Mouse (Mus musculus) myocyte (in vitro differentiated cells): ENCODE measurements around the gene Tdrd9. TPM values are rescaled to one million over a fixed set of nuclear protein-coding genes. Genes with fewer than 3 reads are reported as not detected.

Experiments used
- H3K27me3 ChIP-seq: one replicate; pipeline ENCODE4 v1.6.1; 2011; ENCODE audit not compliant: control insufficient read depth, insufficient read depth, insufficient read length
- H3K36me3 ChIP-seq: one replicate; pipeline ENCODE4 v1.6.1; 2011; ENCODE audit not compliant: control insufficient read depth, insufficient read depth
- H3K4me2 ChIP-seq: one replicate; pipeline ENCODE4 v1.6.1; 2011; ENCODE audit warnings: low read depth, control low read depth
- H3K4me3 ChIP-seq: one replicate; pipeline ENCODE4 v1.5.1; 2011; ENCODE audit warnings: mild to moderate bottlenecking, control low read depth, moderate library complexity
- H3K79me2 ChIP-seq: one replicate; pipeline ENCODE4 v1.6.1; 2011; ENCODE audit not compliant: control insufficient read depth, insufficient read depth
- H3ac ChIP-seq: one replicate; pipeline ENCODE4 v1.6.1; 2011; ENCODE audit not compliant: control insufficient read depth, insufficient read length
- CEBPB ChIP-seq: IDR thresholded peaks from 2 replicates; pipeline ENCODE4 v1.6.1; 2011; ENCODE audit warnings: mild to moderate bottlenecking, moderate library complexity; ENCODE audit not compliant: poor library complexity, insufficient read depth, severe bottlenecking
- E2F4 ChIP-seq: IDR thresholded peaks from one replicate; pipeline ENCODE4 v1.6.1; 2011; ENCODE audit warnings: mild to moderate bottlenecking, control low read depth, moderate library complexity; ENCODE audit not compliant: insufficient read depth
- MAX ChIP-seq: IDR thresholded peaks from one replicate; pipeline ENCODE4 v1.6.1; 2011; ENCODE audit warnings: low read depth, mild to moderate bottlenecking, control low read depth
- MYOD1 ChIP-seq, 3 experiments: IDR thresholded peaks; one replicate each; pipeline ENCODE4 v1.6.1; 2011; ENCODE audit warnings: control low read depth in 2 of 3, low read depth in 2 of 3, mild to moderate bottlenecking in 2 of 3, moderate library complexity in 1 of 3; ENCODE audit not compliant: insufficient read length in 2 of 3, control insufficient read depth in 1 of 3
- MYOG ChIP-seq, 3 experiments: IDR thresholded peaks; one replicate each; pipeline ENCODE4 v1.6.1; 2011; ENCODE audit warnings: control low read depth in 2 of 3, low read depth in 2 of 3, mild to moderate bottlenecking in 2 of 3; ENCODE audit not compliant: insufficient read length in 2 of 3, control insufficient read depth in 1 of 3, insufficient read depth in 1 of 3
- POLR2A ChIP-seq: IDR thresholded peaks from one replicate; pipeline ENCODE4 v1.6.1; 2011; ENCODE audit warnings: low read depth, mild to moderate bottlenecking, control low read depth, moderate library complexity; ENCODE audit not compliant: insufficient read length
- POLR2AphosphoS2 ChIP-seq: IDR thresholded peaks from one replicate; pipeline ENCODE4 v1.6.1; 2011; ENCODE audit warnings: low read depth, control low read depth; ENCODE audit not compliant: insufficient read length
- REST ChIP-seq: IDR thresholded peaks from one replicate; pipeline ENCODE4 v1.6.1; 2011; ENCODE audit warnings: mild to moderate bottlenecking, control low read depth, moderate library complexity; ENCODE audit not compliant: insufficient read depth, insufficient read length
- SRF ChIP-seq: IDR thresholded peaks from one replicate; pipeline ENCODE4 v1.6.1; 2011; ENCODE audit warnings: low read depth; ENCODE audit not compliant: control insufficient read depth, insufficient read length
- TCF12 ChIP-seq: IDR thresholded peaks from one replicate; pipeline ENCODE4 v1.6.1; 2011; ENCODE audit warnings: mild to moderate bottlenecking, control low read depth; ENCODE audit not compliant: poor library complexity, insufficient read depth, severe bottlenecking
- TCF3 ChIP-seq: IDR thresholded peaks from one replicate; pipeline ENCODE4 v1.6.1; 2011; ENCODE audit warnings: low read depth, control low read depth; ENCODE audit not compliant: insufficient read length
- USF1 ChIP-seq: IDR thresholded peaks from one replicate; pipeline ENCODE4 v1.6.1; 2011; ENCODE audit warnings: low read depth, mild to moderate bottlenecking, control low read depth, moderate library complexity
- polyA plus RNA-seq: library from polyadenylated mRNA; unstranded; fragments of >200 nt; fragmentation: generic; extraction: Trizol; gene quantifications from one replicate; pipeline ENCODE4 v1.2.1, GENCODE M21; 2012; ENCODE audit warnings: missing spikeins

The Tdrd9 gene
- polyA plus RNA-seq, 1 experiment, result 1.7 TPM

GRCm38 (mm10) chr12:111981831-111982230, 10.5 kb downstream of the Tdrd9 start:
- no peaks in the 10 kb centered on the region for H3K27me3 ChIP-seq
- H3K36me3 ChIP-seq, result no peaks in the 10 kb centered on the region
- H3K4me3 ChIP-seq, result no peak overlapping the region
- TF ChIP-seq CEBPB (no peak), REST (no peak), POLR2A (no peak), SRF (no peak), MYOG (IDR thresholded peaks at IDR 0.05; ENCODE audit: control insufficient read depth in 1 of 3, insufficient read depth in 1 of 3, insufficient read length in 2 of 3, low read depth in 2 of 3) (no peak)
- no peaks in the 10 kb centered on the region for H3K79me2 ChIP-seq
- H3K4me2 ChIP-seq, result no peak overlapping the region
- H3ac ChIP-seq, result no peak overlapping the region

DNA sequence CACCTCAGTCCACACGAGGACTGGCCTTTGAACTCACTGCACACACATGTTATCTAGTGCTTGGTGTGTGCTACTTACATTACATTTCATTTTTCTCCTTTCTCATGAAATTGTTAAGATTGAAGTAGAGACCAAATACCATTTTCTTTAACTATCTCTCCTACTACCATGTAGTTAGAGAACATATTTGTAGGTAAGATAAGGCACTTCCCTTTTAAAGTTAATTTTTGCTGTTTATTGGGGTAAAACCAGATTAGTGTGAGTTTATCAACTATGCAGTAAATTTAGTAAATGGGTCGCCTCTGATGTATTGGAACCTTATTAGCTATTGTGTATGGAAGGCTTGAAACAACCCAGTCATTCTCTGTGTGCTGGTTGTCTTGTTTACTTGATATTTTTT, 11.8 kb downstream of the Tdrd9 start:
- H3K4me2 ChIP-seq, result no peak overlapping the region
- TF ChIP-seq TCF3 (no peak), SRF (no peak), POLR2A (no peak), E2F4 (no peak), MYOG (IDR thresholded peaks at IDR 0.05; ENCODE audit: control insufficient read depth in 1 of 3, insufficient read depth in 1 of 3, insufficient read length in 2 of 3, low read depth in 2 of 3) (no peak), MYOD1 (IDR thresholded peaks at IDR 0.05; ENCODE audit: control insufficient read depth in 1 of 3, insufficient read length in 2 of 3, low read depth in 2 of 3) (no peak), POLR2AphosphoS2 (no peak), REST (no peak), MAX (no peak), CEBPB (no peak), TCF12 (no peak), USF1 (no peak)
- no peaks in the 10 kb centered on the region for H3K27me3 ChIP-seq
- no peak overlapping the region for H3K4me3 ChIP-seq
- no peaks in the 10 kb centered on the region for H3K36me3 ChIP-seq
- no peak overlapping the region for H3ac ChIP-seq
- H3K79me2 ChIP-seq, result no peaks in the 10 kb centered on the region

GRCm38 (mm10) chr12:111986756-111987155, 15.4 kb downstream of the Tdrd9 start:
- H3K4me3 ChIP-seq, result no peak overlapping the region
- no peak overlapping the region for H3ac ChIP-seq
- no peaks in the 10 kb centered on the region for H3K36me3 ChIP-seq

GRCm38 (mm10) chr12:111992626-111993025, 21.3 kb downstream of the Tdrd9 start:
- no peaks in the 10 kb centered on the region for H3K79me2 ChIP-seq
- H3K27me3 ChIP-seq, result no peaks in the 10 kb centered on the region
- no peak overlapping the region for H3K4me2 ChIP-seq
- no peak overlapping the region for H3ac ChIP-seq
- TF ChIP-seq USF1, result no peak
- no peak for TF ChIP-seq SRF
- TF ChIP-seq MAX, result no peak
- TF ChIP-seq TCF3, result no peak
- TF ChIP-seq E2F4, result no peak
- TF ChIP-seq POLR2AphosphoS2, result no peak
- no peak for TF ChIP-seq REST
- no peak for TF ChIP-seq CEBPB
- no peak for TF ChIP-seq MYOD1 (IDR thresholded peaks at IDR 0.05; ENCODE audit: control insufficient read depth in 1 of 3, insufficient read length in 2 of 3, low read depth in 2 of 3)
- no peak for TF ChIP-seq TCF12
- no peak for TF ChIP-seq MYOG (IDR thresholded peaks at IDR 0.05; ENCODE audit: control insufficient read depth in 1 of 3, insufficient read depth in 1 of 3, insufficient read length in 2 of 3, low read depth in 2 of 3)
- no peak for TF ChIP-seq POLR2A
- H3K36me3 ChIP-seq, result no peaks in the 10 kb centered on the region
- H3K4me3 ChIP-seq, result no peak overlapping the region

More at GRCm38 (mm10) chr12:111986756-111987155, 15.4 kb downstream of the Tdrd9 start:
- H3K27me3 ChIP-seq, result no peaks in the 10 kb centered on the region
- TF ChIP-seq POLR2AphosphoS2 (no peak), REST (no peak), SRF (no peak), POLR2A (no peak), CEBPB (no peak), TCF3 (no peak), MYOG (IDR thresholded peaks at IDR 0.05; ENCODE audit: control insufficient read depth in 1 of 3, insufficient read depth in 1 of 3, insufficient read length in 2 of 3, low read depth in 2 of 3) (no peak), E2F4 (no peak), MAX (no peak), TCF12 (no peak), USF1 (no peak), MYOD1 (IDR thresholded peaks at IDR 0.05; ENCODE audit: control insufficient read depth in 1 of 3, insufficient read length in 2 of 3, low read depth in 2 of 3) (no peak)
- H3K79me2 ChIP-seq, result no peaks in the 10 kb centered on the region
- no peak overlapping the region for H3K4me2 ChIP-seq

DNA sequence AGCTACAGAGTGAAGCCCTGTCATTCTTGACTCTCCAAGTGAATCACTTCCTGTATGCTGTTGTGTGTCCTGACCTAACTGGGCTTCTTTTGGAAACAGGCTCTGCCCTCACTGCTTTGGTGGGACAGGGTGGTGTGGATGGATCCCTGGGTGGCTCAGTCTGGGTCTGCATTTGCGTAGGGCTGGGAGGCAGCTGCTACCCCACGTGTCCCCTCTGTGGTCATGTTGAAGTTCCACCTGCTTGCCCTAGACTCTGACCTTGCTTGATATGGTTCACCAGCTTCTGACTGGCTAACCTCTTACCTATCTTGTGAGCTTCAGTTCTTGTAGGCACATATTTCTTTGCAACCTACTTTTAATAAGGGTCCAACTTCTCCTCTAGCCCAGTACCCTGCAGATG, 23.8 kb downstream of the Tdrd9 start:
- no peak overlapping the region for H3K4me2 ChIP-seq
- no peak for TF ChIP-seq POLR2AphosphoS2
- peak in 1 of 3 experiments; percentile 51 for TF ChIP-seq MYOD1 (IDR thresholded peaks at IDR 0.05; ENCODE audit: control insufficient read depth in 1 of 3, insufficient read length in 2 of 3, low read depth in 2 of 3)
- peak in 1 of 3 experiments; percentile 38 for TF ChIP-seq MYOG (IDR thresholded peaks at IDR 0.05; ENCODE audit: control insufficient read depth in 1 of 3, insufficient read depth in 1 of 3, insufficient read length in 2 of 3, low read depth in 2 of 3)
- TF ChIP-seq REST, result no peak
- no peak for TF ChIP-seq USF1
- no peak for TF ChIP-seq TCF3
- TF ChIP-seq MAX, result no peak
- TF ChIP-seq E2F4, result no peak
- no peak for TF ChIP-seq CEBPB
- TF ChIP-seq POLR2A, result no peak
- no peak for TF ChIP-seq SRF
- no peak for TF ChIP-seq TCF12
- no peaks in the 10 kb centered on the region for H3K36me3 ChIP-seq
- H3K79me2 ChIP-seq, result no peaks in the 10 kb centered on the region
- H3K27me3 ChIP-seq, result no peaks in the 10 kb centered on the region
- no peak overlapping the region for H3ac ChIP-seq
- no peak overlapping the region for H3K4me3 ChIP-seq
